Mouse (Mus musculus): ENCODE results near the gene Gm36176.

DNA sequence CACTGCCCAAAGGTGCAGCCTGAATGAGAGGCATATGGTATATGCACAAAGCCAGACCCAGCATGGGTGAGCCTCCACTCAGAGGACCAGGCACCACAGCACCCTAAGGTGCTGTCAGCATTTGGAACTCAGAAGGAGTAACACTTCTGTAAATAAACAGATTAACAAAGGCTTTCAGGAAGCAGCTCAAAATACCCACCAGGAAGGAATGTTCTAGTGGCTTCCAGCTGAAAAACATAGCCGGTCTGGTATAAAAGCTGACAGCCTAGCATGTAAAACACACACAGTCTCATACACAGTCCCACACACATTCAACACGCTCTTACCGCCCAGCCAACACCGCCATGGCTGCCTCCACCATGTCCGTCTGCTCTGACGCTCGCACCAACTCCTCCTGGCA, 15.1 kb downstream of the Gm36176 start, which contains the start of gene Gm3285:
- TF ChIP-seq CTCF (IDR thresholded peaks at IDR 0.05; ENCODE audit: borderline replicate concordance, insufficient read depth, low read depth, low read length) (no peak), POLR2A (IDR thresholded peaks at IDR 0.05; ENCODE audit: borderline replicate concordance, insufficient read depth, low read length) (no peak)

Measured in cerebellum, adult 2 months (tissue).